Mouse (Mus musculus) spleen, adult 18-20 months (tissue): Measurements from ENCODE around the gene Misp.

Experiments
- DNase-seq, 2 experiments: peaks; one replicate each; pipeline ENCODE4 v3.0.0; 2022; ENCODE audit warnings: mixed read lengths in 2 of 2

Misp gene

DNA sequence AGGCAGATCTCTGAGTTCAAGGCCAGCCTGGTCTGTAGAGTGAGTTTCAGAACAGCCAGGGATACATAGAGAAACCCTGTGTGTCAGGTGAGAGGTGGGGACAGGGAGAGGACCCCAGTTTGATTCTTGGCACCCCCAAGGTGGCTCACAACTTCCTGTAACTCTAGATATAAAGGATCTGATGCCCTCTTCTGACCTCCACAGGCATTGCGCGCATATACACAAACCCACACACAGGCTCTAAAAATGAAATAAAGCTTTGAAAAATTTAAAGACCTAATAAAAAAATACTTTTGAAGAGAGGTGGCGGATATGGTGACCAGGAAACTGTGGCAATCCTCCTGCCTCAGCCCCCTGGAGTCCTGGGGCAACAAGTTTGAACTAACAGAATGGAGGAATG lies 24.9 kb upstream of the Misp start:
- DNase-seq, result no peak

DNA sequence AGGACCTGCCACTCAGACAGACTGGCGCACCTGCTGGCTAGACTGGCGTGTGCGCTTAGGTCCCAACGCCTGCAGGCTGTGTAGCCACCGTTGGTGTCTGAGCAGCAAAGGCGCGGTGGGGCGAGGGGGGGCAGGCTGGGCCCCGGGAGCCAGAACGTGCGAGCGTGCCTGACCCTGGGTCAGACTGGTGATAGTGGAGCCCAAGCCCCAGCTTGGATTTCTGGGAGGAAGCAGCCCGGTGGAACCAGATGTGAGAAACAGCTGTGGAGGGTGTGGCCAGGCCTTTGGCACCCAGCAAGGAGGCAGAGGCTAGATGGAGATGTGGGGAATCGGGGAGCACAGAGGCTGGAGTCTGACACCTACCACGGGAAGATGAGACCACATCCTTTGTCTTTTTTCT lies 23.5 kb upstream of the Misp start:
- DNase-seq, result no peak

DNA sequence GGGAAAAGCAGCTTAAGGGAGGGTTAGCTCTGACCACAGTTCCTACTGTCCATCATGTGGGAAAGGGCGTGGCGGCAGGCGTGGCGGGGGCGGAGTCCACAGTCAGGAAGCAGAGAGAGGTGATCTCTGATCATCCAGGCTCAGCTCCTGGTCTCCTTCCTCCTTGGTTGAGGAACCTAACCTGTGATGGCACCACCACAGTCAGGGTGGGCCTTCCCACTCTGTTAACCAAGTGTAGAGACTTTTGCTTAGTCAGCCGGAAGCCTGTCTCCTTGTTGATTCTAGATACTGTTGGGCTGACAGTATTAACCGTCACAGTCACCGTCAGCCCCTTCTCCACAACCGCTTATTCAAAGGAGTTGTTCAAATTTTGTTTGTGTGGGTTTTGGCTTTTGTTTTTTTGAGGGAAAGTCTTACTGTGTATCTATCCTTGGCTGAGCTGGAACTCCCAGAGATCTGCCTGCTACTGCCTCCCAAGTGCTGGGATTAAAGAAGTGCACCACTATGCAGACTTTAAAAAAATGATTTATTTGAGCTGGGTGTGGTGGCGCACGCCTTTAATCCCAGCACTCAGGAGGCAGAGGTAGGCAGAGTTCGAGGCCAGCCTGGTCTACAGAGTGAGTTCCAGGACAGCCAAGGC lies 22.4 kb upstream of the Misp start:
- peak; percentile 43 to 44 for DNase-seq

DNA sequence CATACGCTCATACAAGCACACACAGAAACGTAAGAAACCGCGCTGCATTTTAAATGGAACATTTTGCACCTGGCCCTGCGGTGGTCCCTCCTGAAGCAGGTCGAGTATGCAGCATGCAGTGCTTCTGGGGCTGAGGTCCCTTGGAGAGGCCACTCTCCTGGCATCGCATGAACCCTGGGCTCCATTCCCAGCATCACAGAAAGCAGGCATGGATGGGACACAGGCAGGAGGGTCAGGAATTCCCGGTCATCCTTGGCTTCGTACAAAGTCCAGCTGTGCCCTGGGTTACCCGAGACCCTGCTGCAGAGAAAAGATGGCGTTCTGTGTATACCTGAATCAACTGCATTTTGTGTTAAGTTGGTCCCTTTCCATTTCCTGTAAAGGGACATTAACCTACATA lies 20.3 kb upstream of the Misp start:
- no peak for DNase-seq

DNA sequence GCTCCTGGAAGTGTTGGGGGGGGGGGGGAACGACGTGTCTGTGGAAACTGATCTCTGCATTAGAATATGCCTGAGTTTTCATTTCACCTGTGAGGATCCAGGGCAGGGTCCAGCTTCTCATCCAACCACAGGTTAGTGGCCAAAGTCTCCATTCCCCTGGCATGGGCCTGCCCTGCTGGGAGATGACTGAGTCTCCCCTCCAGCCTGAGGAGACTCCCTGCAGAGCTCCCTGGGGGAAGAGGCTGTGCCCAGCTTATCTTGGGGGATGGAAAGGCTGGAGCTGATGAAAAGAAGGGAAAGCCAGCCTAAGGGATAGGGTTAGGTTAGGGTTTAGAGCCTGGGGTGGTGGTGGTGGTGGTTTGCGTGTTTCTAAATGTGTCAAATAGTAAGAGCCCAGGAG lies 19.0 kb upstream of the Misp start:
- no peak for DNase-seq

DNA sequence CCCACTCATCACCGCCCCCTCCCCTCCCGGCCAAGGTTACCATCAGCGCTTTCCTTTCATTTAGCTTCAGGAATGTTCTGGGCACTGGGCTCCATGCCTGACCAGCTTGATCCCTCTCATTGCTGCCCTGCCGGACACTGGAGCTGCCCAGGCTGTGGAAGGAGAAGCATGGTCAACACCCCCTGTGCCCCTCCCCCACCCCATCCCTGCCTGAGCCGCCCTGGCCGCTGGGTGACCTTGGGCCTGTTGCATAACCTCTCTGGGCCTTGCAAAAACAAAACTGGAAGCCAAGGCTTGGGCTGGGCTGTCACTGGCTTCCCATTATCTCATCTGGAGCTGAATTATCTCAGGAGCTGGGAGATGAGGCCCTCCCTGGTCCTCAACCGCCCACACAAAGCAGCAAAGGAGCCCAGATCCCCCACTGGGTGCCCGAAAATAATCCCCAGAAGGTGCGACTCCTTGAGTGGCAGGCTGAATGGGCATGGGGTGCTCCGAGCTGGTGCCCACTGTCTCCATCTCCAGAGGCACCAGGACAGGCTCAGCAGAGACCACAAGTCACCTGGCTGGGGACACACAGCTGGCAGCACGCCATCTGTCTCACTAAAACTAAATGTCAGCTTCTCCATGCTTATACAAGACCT lies 18.3 kb upstream of the Misp start:
- no peak for DNase-seq

DNA sequence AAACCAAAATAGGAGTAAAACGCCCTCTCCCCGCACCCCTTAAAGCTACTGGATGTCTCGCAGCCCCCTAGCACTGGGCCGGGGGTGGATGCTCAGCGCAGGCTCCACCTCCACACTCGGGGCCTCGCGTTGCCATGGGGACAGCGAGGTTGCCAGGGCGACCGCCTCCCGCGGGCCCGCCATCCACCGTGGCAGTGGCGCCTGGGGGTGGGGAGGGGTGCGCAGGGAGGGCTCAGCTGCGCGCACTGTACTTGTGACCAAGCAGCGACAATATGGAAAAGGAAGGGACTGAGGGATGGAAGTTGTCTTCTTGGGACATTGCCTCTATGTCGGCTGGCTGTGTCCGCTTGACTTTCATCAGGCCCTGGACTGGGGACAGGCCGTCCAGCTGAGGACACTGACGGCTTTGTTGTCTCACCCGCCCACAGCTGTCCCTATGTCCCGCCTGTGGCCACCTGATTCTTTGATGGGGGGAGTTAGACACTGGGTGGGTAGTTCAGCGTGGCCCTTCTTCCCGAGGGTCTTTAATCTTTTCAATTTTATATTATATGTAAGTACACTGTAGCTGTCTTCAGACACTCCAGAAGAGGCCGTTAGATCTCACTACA lies 17.0 kb upstream of the Misp start:
- no peak for DNase-seq

DNA sequence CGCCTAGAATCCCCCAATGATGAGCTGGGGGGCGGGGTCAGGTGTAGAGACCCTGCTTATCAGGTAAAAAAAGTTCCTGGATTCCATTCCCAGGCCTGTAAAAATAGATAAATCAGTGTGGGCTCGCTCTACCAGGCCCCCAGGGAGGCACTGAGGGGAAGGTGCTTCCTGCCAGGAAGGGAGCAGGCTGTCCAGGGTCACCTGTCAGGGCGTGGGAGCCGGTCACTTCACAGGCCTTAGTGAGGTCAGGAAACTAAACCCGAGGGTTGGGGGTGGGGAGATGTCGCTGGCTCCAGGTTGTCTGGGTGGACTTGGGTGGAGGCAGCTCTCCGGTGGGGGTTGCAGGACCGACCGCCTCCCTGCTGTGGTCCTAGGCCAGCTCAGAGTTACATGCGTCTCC lies 15.2 kb upstream of the Misp start:
- no peak for DNase-seq

DNA sequence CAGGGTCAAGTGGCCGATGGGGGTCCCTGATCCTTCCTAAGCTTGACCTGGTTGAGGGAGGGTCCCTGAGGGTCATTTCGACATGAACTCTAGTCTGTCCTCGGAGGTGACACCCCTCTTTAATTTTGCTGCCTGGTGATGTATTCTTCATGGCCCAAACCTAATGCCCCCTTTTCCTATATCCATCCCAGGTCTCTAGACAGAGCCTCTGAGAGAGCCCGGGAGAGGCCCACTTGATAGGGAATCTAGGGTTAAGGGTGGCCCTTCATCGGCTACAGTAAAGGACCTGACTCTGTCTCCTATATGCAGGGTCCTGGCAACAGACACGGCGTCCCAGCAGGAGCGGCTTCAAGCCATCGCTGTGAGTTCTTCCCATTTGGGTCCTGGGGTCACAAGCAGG lies 14.5 kb upstream of the Misp start:
- DNase-seq, result no peak

DNA sequence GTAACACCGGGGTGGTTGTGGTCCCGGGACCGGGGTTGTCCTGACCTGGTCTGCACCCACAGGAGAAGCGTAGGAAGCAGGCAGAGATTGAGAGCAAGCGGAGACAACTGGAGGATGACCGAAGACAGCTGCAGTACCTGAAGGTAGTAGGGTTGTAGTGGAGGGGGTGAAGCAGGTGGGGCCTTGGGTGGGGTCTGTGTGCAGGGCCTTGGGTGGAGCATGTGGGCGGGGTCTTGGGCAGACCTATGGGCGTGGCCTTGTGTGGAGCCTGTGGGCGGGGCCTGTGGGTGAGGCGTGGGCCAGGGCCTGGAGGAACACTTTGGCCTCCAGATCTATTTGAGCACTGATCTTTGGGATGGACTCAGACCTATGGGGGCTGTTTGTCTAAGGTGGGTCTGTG lies 13.8 kb upstream of the Misp start:
- no peak for DNase-seq

DNA sequence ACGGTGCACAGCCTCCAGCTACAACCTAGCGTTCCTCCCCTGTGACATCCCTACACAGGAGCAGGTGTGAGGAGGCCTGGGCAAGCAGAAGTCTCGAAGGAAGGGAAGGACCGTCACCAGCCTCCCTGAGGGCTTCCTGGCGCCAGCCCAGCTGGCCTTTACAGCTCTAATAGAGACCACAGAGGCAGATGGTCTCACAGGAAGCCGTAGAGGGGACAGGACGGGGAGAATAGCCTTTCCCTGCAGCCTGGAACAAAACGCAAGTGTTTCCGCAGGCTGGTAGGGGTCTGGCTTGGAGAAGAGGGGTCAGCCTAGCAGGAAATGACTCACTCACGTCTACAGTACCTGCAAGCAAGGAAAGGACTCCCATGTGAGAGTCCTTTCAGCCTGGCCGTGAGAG lies 13.0 kb upstream of the Misp start:
- no peak for DNase-seq

DNA sequence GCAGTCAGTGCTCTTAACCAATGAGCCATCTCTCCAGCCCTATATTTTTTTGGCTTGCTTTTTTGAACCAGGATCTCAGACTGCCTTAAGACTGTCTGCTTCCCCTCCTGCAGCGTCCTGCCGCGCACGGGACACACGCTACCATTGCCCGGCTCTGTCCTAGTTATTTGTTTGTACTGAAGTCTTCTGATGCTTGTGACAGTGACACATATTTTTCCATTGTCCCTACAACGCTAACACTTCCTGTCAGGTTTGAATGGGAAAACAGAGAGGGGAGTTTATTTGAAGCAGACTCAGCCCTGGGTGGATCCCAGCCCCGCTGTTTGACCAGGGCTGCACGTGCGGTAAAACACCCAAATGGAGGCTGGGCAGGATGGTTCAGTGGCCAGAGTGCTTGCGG lies 12.1 kb upstream of the Misp start:
- no peak for DNase-seq

DNA sequence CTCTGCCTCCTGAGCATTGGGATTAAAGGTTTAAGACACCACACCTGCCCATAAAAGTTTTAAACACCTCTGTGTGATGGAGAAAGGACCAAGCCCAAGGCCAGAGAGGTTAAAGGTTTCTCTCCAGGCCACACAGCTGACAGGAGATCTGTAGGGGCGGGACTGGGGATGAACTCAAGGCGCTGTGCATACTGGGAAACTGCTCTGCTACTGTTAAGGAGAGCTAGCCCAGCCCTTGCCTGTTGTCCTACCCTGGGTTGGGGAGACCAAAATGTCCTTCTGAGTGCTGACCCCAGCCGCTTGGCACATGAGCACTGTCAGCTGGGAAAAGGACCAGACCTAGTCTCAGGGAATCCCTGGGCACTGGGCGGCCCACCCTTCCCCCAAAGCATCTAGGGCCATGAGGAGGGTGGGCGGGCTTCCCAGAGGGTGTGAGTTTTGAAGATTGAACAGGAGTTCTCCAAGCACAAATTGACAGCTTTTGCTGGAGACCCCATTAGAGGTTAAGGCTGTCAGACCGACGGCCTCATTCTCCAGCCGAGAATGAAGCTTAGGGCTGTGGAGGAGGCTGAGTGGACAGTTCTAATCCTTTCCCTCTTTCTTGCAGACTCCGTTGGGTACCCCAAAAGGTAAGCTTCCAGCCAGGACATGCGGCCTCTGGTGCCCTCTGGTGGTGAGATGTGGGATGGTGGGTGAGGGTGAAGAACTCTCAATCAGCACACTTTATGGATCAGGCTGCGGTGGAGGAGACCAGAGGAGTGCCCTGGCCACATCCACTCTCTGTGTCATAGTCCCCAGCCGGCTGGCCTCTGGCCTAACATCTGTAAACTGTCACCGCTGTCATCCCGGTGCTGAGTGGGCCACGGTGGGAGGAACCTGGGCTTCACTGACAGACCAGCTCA lies 8.8 kb upstream of the Misp start:
- DNase-seq, result peak; percentile 66 to 86

DNA sequence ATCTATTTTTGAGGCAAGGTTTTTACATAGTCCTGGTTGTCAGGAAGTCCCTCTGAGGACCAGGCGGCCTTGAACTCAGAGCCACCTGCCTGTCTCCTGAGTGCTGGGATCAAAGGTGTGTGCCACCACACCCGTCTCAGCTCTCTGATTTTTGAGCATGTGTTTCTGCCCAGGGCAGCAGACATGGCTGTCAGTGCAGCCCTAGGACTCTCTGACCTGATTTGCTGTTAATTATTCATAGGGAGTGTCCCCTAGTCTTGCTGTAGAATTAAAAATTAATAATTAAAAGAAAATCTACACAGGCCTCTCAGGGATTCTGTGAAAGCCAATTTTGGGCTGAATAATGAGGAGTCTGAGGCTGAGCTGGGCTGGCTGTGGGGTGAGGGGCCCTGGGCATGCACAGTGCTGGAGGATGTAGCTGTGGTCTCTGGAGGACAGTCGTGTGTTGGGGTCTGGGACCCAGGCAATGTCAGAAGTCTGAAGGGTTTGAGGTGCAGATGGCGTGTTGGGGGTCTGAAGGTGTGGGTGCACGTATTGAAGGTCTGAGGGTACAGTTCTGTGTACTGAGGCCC lies 6.4 kb upstream of the Misp start:
- no peak for DNase-seq

DNA sequence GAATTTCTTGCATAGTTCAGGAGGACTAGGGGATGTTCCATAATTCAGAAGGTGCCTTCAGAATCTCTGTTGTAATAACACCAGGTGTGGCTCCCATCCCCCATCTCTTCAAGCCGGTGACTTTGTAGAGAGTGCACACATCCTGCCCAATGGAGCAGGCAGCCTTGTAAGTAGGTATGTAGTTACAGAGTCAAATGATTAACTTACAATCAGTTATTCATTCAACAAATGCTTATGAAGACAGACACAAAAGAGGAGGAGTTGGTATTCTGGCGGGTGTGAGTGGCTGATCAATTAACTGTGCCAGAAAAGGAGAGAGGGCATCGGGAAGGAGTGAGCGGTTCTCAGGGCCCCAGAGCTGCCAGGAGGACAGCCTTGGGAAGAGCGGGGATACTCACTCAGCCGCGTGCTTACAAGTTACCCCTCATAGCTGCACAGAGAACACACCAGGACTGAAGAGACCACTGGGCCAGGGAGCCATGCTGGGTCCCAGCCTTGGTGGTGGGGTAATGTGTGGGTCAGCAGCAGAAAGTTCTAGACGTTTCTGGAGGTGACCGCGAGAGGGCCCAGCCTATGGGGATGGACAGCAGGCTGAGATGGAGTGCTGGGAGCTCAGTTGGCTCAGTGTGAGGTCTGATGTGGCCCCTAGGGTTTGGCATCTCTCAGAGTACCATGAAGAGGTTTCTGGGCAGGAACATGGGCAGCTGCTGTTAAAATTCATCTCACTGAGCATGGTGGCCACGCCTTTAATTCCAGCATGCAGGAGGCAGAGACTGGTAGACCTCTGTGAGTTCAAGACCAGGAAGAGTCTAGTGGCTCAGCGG lies 4.9 kb upstream of the Misp start:
- no peak for DNase-seq

DNA sequence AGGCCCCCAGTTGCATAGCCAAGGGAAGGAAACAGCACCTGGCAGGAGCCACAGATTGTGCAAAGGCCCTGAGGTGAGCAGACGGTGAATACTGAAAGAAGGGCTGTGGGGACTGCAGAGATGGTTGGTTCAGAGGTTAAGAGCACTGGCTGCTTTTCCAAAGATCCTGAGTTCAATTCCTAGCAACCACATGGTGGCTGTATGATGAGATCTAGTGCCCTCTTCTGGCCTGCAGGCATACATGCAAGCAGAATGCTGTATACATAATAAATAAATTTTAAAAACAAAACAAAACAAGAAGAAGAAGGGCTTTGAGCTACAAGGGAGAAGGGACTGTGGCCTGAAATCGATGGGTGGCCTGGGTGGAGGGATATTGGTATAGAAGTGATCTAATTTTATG lies 3.7 kb upstream of the Misp start:
- DNase-seq, result no peak

DNA sequence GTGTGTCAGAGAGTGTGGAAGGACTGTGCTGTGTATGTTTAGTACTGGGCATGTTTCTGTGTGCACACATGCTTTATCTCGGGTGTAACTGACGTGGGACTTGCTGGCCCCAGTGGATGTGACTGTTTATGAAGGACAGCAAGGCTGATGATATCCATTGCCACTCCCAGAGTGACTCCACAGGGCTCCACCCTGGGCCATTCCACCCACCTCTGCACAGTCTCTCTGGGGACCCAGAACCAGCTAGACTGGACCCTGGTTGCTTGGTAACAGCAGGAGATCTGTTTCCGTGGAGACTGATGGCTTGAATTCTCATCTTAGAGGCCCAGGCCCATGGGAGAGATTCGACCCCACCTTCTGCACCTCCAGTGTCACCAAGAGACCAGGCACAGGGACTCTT lies 2.6 kb upstream of the Misp start:
- DNase-seq, result no peak

DNA sequence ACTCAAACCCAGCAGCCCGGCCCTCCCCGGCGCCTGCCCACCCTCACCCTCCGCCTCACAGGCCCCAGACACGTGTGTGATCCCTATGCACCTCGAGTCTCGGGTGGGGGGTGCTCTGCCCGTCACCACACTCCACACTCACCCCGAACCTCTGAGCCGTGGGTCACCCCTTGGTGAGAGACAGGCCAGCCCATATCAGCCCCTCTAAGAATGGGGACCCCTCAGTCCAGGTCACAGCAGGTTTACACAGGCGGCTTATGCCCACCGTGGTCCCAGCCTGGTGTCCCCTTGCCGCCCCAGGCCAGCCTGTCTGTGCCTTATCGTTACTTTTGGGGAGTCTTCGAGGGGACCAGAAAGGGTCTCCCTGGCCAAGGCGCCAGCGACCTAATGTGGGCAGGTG lies 1.2 kb upstream of the Misp start:
- DNase-seq, result no peak

DNA sequence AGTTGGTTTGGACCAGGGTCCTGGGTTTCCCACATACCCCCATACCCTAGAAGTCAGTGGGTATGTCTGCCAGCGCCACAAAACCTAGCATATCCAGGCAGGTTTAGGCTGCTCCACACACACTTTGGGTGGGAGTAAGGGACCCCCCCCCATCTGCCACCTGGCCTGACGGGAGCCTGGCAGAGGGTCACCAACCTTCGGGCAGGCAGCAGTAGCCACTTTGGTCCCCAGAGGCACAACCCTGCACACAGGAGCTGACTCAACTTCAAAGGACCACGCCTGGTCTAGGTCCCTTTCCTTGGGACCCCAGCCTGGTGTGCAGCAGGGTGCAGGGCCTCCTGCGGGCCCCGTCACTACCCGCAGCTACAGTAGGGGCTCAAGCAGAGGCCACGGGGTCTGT lies 512 bp upstream of the Misp start:
- no peak for DNase-seq

DNA sequence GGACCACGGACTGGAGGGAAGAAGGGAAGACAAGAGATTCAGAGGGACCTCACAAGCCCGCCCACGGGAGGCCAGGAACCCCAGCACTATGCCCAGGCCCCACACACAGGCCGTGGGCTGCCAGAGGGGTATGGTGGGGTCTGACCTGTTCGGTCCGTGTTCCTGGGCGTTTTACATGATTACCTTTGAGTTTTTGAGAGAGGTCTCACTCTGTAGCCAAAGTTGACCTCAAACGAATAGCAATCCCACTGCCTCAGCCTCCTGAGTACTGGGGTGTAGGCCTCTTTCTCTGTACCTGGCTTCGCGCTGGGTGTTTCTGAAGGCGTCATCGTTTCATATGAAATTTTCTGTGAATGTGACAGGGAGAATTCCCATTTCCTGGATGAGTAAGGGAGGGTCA lies 942 bp downstream of the Misp start:
- no peak for DNase-seq

DNA sequence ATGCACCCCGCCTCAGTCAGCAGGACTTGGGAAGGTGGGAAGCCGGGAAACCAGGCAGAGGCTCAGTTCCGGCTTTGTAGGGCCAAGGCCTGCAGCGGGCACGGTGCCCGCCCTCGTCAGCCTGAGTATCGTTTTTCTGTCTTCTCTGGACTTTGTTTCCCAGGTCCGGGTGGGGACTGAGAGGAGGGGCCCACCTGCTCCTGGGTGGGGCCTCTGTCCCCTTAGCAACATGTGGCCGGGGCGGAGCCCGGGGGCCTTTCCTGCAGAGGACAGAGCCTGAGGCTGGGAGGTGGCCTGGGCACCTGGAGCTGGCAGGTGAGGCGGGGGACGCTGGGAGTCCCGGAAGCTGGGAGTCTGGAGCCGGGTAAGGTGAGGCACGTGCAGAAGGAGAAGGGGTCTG lies 1.6 kb downstream of the Misp start:
- DNase-seq, result no peak

DNA sequence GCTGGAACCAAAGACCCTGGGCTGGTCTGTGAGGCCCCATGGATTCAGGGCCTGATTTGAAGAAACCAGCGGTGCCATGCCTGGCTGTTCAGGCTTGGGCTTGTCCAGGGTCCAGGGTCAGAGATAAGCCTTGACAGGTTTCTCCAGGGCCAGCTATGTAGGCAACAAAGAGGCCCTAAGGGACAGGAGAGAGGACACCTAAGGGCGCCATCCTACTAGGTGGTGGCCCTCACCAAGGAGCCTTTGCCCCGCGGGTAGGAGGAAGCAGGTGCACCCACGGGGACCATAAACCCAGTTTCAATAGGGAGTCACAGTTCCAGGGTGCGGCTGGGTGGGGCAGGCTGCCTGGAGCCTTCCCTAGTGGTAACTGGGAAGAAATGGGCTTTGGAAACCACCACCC lies 2.2 kb downstream of the Misp start:
- DNase-seq, result no peak

DNA sequence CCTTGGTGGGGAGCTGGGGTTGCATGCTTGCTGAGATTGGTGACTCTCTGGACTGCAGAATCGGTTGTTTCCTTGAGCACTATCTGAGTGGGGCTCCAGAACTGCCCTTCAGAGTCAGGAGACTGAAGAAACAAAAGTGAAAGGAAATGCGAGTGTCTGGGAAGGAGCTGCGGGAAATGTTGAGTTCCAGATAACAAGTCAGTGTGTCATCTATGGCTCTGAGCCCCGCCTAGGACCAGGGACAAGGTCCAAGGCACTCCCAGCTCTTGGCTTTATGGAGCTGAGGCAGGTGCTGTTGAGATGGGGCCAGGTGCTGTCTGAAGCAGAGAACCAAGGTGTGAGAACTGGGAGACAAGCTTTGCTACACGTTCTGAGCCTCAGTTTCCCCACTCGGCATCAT lies 3.6 kb downstream of the Misp start:
- DNase-seq, result no peak
